Mouse (Mus musculus): ENCODE measurements at regions not wholly inside any gene's neighbourhood (a gene's known extent, or its start where the extent isn't known, plus 50 kb on each side); places are given as distances from the start of the nearest gene placed in this dataset.
A peak's percentile ranks its signal among the peaks of the same experiment; 100 is the strongest.

- Histone ChIP-seq H3K4me3 (ENCODE audit: low read depth, low read length) (no peak overlapping the region), H3K27me3 (replicated peaks; ENCODE audit: insufficient read depth, low read length) (no peaks in the 10 kb centered on the region), H3K9me3 (ENCODE audit: low read length) (no peaks in the 10 kb centered on the region), H3K9ac (replicated peaks; ENCODE audit: low read depth) (no peak overlapping the region), H3K36me3 (ENCODE audit: insufficient read depth, low read length) (no peaks in the 10 kb centered on the region), H3K4me1 (ENCODE audit: insufficient read depth, low read depth, low read length) (no peaks in the 10 kb centered on the region), H3K27ac (ENCODE audit: low read length) (no peak overlapping the region), H3K4me2 (replicated peaks; ENCODE audit: low read depth, low read length) (no peak overlapping the region)
- TF ChIP-seq CTCF (IDR thresholded peaks at IDR 0.05) (no peak), EP300 (IDR thresholded peaks at IDR 0.05) (no peak)
- no peak for DNase-seq (ENCODE audit: low spot score)
- 88% methylated on average over 1 of the region's 1 CpGs for WGBS
- ATAC-seq: no peak
Measured at GRCm38 (mm10) chr10:24469741-24470140, 125.5 kb upstream of the Ccn2 start.

DNA sequence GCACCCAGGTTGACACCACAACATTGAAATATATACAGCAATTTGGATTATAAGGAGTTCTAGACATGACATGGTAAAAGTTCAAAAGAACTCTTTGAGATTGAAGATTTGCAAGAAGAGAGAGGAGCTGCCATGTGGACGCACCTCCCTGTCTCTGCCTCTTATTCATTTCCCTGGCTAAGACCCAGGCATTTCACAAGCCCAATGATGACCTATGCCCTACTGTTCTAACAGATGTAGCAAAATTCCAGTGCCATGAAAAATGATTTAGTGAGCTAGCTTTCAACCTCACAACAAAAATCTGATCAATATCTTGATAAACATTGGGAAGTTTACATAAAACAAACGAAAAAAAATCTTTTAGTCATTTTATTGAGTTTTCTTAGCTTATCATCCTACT lies 123.7 kb upstream of the Ccn2 start:
- H3K4me2 ChIP-seq (replicated peaks; ENCODE audit: low read depth, low read length): no peak overlapping the region
- H3K4me3 ChIP-seq (ENCODE audit: low read depth, low read length): no peak overlapping the region
- H3K9ac ChIP-seq (replicated peaks; ENCODE audit: low read depth): no peak overlapping the region
- no peaks in the 10 kb centered on the region for H3K4me1 ChIP-seq (ENCODE audit: insufficient read depth, low read depth, low read length)
- TF ChIP-seq EP300 (IDR thresholded peaks at IDR 0.05) (no peak), CTCF (IDR thresholded peaks at IDR 0.05) (no peak)
- H3K9me3 ChIP-seq (ENCODE audit: low read length): no peaks in the 10 kb centered on the region
- ATAC-seq (no peak), DNase-seq (ENCODE audit: low spot score) (no peak)
- H3K36me3 ChIP-seq (ENCODE audit: insufficient read depth, low read length): no peaks in the 10 kb centered on the region
- H3K27me3 ChIP-seq (replicated peaks; ENCODE audit: insufficient read depth, low read length): no peaks in the 10 kb centered on the region
- H3K27ac ChIP-seq (ENCODE audit: low read length): no peak overlapping the region
- WGBS: 75% methylated on average over 2 of the region's 2 CpGs

DNA sequence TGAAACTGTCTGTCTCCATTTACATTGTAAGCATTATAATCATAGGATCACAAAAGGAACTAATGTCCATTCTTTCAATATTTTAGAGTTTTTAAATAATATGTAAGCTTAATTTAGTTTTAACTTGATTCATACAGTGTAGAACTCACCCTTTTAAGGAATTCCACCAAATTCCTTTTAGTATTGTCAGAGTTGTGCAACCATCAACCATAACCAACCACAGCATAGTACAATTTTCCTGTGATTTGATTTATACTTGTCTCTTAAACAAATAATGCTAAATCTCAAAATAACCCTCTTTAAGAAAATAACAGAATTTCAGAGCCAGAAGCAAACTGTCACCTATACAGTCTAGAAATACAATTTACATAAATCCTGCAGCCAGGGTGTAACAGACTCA lies 119.0 kb upstream of the Ccn2 start:
- H3K4me2 ChIP-seq (replicated peaks; ENCODE audit: low read depth, low read length): no peak overlapping the region
- H3K4me3 ChIP-seq (ENCODE audit: low read depth, low read length): no peak overlapping the region
- H3K9me3 ChIP-seq (ENCODE audit: low read length): no peaks in the 10 kb centered on the region
- no peak for ATAC-seq
- H3K4me1 ChIP-seq (ENCODE audit: insufficient read depth, low read depth, low read length): no peaks in the 10 kb centered on the region; the same call in 1 of the 2 replicates
- no peaks in the 10 kb centered on the region for H3K36me3 ChIP-seq (ENCODE audit: insufficient read depth, low read length)
- TF ChIP-seq EP300 (IDR thresholded peaks at IDR 0.05) (no peak), CTCF (IDR thresholded peaks at IDR 0.05) (no peak)
- no peak for DNase-seq (ENCODE audit: low spot score)
- H3K27ac ChIP-seq (ENCODE audit: low read length): no peak overlapping the region
- H3K9ac ChIP-seq (replicated peaks; ENCODE audit: low read depth): no peak overlapping the region
- H3K27me3 ChIP-seq (replicated peaks; ENCODE audit: insufficient read depth, low read length): no peaks in the 10 kb centered on the region

- Histone ChIP-seq H3K27ac (ENCODE audit: low read length) (peak overlapping the region; percentile 38; the same call in 1 of the 2 replicates), H3K36me3 (ENCODE audit: insufficient read depth, low read length) (no peaks in the 10 kb centered on the region), H3K4me1 (ENCODE audit: insufficient read depth, low read depth, low read length) (peaks cover under 1% of the 10 kb centered on the region; the same call in 1 of the 2 replicates), H3K4me2 (replicated peaks; ENCODE audit: low read depth, low read length) (no peak overlapping the region), H3K9me3 (ENCODE audit: low read length) (no peaks in the 10 kb centered on the region), H3K27me3 (replicated peaks; ENCODE audit: insufficient read depth, low read length) (no peaks in the 10 kb centered on the region), H3K4me3 (ENCODE audit: low read depth, low read length) (no peak overlapping the region), H3K9ac (replicated peaks; ENCODE audit: low read depth) (no peak overlapping the region)
- DNase-seq (ENCODE audit: low spot score) (peak; percentile 43), ATAC-seq (peak; percentile 77)
- WGBS: 82% methylated on average over 2 of the region's 2 CpGs
- TF ChIP-seq CTCF (IDR thresholded peaks at IDR 0.05) (no peak), EP300 (IDR thresholded peaks at IDR 0.05) (peak; percentile 12; the same call in 1 of the 2 replicates)
Measured at GRCm38 (mm10) chr10:24478535-24478934, 116.7 kb upstream of the Ccn2 start.

DNA sequence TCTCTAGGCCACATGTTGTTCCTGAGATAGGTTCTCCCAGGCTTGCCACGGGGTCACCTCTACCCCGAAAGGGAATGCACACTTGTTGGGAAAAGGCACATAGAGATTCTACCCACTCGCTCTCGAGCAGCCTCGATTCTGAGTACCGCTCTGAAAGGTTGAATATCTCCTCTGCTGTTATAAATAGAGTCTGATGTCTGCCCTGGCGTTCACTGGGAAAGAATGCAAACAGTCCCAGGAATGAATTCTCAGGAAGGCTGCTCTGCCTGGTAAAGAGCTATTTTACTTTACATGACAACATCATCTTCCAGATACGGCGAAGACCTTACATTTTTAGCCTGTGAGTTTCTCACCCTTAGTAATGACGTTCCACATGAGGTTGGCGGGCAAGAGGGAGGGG lies 116.1 kb upstream of the Ccn2 start:
- H3K4me1 ChIP-seq (ENCODE audit: insufficient read depth, low read depth, low read length): peaks cover 5% of the 10 kb centered on the region; the same call in 1 of the 2 replicates
- TF ChIP-seq EP300 (IDR thresholded peaks at IDR 0.05): peak; percentile 82
- no peak for TF ChIP-seq CTCF (IDR thresholded peaks at IDR 0.05)
- H3K4me3 ChIP-seq (ENCODE audit: low read depth, low read length): no peak overlapping the region
- peak; percentile 50 for DNase-seq (ENCODE audit: low spot score)
- H3K27me3 ChIP-seq (replicated peaks; ENCODE audit: insufficient read depth, low read length): no peaks in the 10 kb centered on the region
- H3K9me3 ChIP-seq (ENCODE audit: low read length): no peaks in the 10 kb centered on the region
- H3K9ac ChIP-seq (replicated peaks; ENCODE audit: low read depth): no peak overlapping the region
- no peak overlapping the region for H3K4me2 ChIP-seq (replicated peaks; ENCODE audit: low read depth, low read length)
- peak overlapping the region; percentile 38; the same call in 1 of the 2 replicates for H3K27ac ChIP-seq (ENCODE audit: low read length)
- H3K36me3 ChIP-seq (ENCODE audit: insufficient read depth, low read length): no peaks in the 10 kb centered on the region
- ATAC-seq: peak; percentile 85
- 42% methylated on average over 11 of the region's 11 CpGs for WGBS

GRCm38 (mm10) chr10:24481926-24482612 lies 113.2 kb upstream of the Ccn2 start:
- DNase-seq (ENCODE audit: low spot score) (no peak), ATAC-seq (no peak)
- Histone ChIP-seq H3K4me2 (replicated peaks; ENCODE audit: low read depth, low read length) (no peak overlapping the region), H3K27ac (ENCODE audit: low read length) (no peak overlapping the region), H3K4me3 (ENCODE audit: low read depth, low read length) (no peak overlapping the region), H3K36me3 (ENCODE audit: insufficient read depth, low read length) (no peaks in the 10 kb centered on the region), H3K9ac (replicated peaks; ENCODE audit: low read depth) (no peak overlapping the region), H3K4me1 (ENCODE audit: insufficient read depth, low read depth, low read length) (peaks cover 5% of the 10 kb centered on the region), H3K27me3 (replicated peaks; ENCODE audit: insufficient read depth, low read length) (no peaks in the 10 kb centered on the region), H3K9me3 (ENCODE audit: low read length) (no peaks in the 10 kb centered on the region)
- TF ChIP-seq EP300 (IDR thresholded peaks at IDR 0.05) (no peak), CTCF (IDR thresholded peaks at IDR 0.05) (peak; percentile 12; the same call in 1 of the 2 replicates)
- 77% methylated on average over 9 of the region's 9 CpGs for WGBS
